Mouse (Mus musculus) thymus, adult 2 months (tissue): ENCODE results near the gene Arhgap19.

ENCODE experiments used
- CTCF ChIP-seq: fragments of 200-500 bp; IDR thresholded peaks from 2 replicates; pipeline ENCODE4 v1.5.1; 2012; ENCODE audit warnings: mild to moderate bottlenecking, control low read depth, low read length, moderate library complexity, borderline replicate concordance; ENCODE audit not compliant: control insufficient read depth, poor library complexity, insufficient read depth; ENCODE audit errors: extremely low read depth
- POLR2A ChIP-seq: fragments of 200-500 bp; IDR thresholded peaks from 2 replicates; pipeline ENCODE4 v1.6.1; 2012; ENCODE audit warnings: mild to moderate bottlenecking, low read length, control low read depth, moderate library complexity; ENCODE audit not compliant: control insufficient read depth, poor library complexity, insufficient read depth; ENCODE audit errors: extremely low read depth

DNA sequence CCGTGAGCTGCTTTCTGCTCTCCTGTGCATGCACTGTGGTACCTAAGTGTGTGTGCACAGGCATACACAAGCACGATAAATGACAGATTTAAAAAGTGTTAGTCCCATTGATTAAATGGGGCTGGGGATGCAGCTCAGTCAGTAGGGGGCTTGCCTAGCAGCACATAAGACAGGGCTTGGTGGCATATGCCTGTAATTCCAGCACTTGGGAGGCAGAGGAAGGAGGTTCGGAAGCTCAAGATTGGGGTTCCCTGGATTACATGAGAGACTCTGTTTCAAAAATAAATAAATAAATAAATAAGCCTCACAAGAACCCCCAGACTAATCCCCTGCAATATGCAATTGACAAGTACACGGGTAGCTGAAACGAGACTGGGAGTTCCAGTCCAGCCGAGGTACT lies 1.4 kb downstream of the Arhgap19 start:
- no peak for TF ChIP-seq CTCF
- no peak for TF ChIP-seq POLR2A
